Mouse (Mus musculus) neural tube, embryonic 13.5 days (tissue): Measurements from ENCODE around the gene Plekhm1. TPM values are rescaled to one million over a fixed set of nuclear protein-coding genes. Genes with fewer than 3 reads are reported as not detected.
"Not testable (repeated sequence)": the region's sequence is repeated elsewhere in the genome, so short reads cannot be mapped to it uniquely, and the experiment has no call there.

Experiments
- ATAC-seq: fragments of 200-750 bp; cut with Nextera tagmentation; 2 replicates; pipeline ENCODE4 v1.8.0; 2017; ENCODE audit warnings: low read depth, mild to moderate bottlenecking, moderate TSS enrichment, moderate library complexity
- H3K27ac ChIP-seq: fragments of 300-500 bp; sonication (generic); replicated peaks from 2 replicates; pipeline ENCODE4 v1.5.1; 2015; ENCODE audit warnings: moderate library complexity, mild to moderate bottlenecking, inconsistent platforms
- H3K27me3 ChIP-seq: fragments of 300-500 bp; sonication (generic); 2 replicates; pipeline ENCODE4 v1.6.1; 2015; ENCODE audit warnings: mild to moderate bottlenecking, inconsistent platforms
- H3K36me3 ChIP-seq: fragments of 300-500 bp; sonication (generic); 2 replicates; pipeline ENCODE4 v1.6.1; 2015; ENCODE audit warnings: mild to moderate bottlenecking, inconsistent platforms
- H3K4me1 ChIP-seq: fragments of 300-500 bp; sonication (generic); replicated peaks from 2 replicates; pipeline ENCODE4 v1.6.1; 2015; ENCODE audit warnings: inconsistent platforms
- H3K4me2 ChIP-seq: fragments of 300-500 bp; sonication (generic); 2 replicates; pipeline ENCODE4 v1.6.1; 2015; ENCODE audit warnings: inconsistent platforms, mild to moderate bottlenecking, moderate library complexity
- H3K4me3 ChIP-seq: fragments of 300-500 bp; sonication (generic); 2 replicates; pipeline ENCODE4 v1.5.1; 2015; ENCODE audit warnings: mild to moderate bottlenecking, inconsistent platforms
- H3K9ac ChIP-seq: fragments of 300-500 bp; sonication (generic); 2 replicates; pipeline ENCODE4 v1.6.1; 2015; ENCODE audit warnings: moderate library complexity, mild to moderate bottlenecking, inconsistent platforms
- H3K9me3 ChIP-seq: fragments of 300-500 bp; sonication (generic); 2 replicates; pipeline ENCODE4 v1.6.1; 2016; ENCODE audit warnings: inconsistent platforms
- WGBS: fragments of 180-500 bp; shearing (Covaris S2); methylation state at CpG from one replicate; pipeline ENCODE4 v1.1.7; 2015; 5-methylcytosine and 5-hydroxymethylcytosine counted together
- polyA plus RNA-seq: library from polyadenylated mRNA; unstranded; fragments of >200 nt; fragmentation: Nextera tagmentation; extraction: Ambion mirVana; gene quantifications from 2 replicates; pipeline ENCODE4 v1.2.1, GENCODE M21; 2015

Plekhm1 gene
- polyA plus RNA-seq, result 8.7 TPM in 2 replicates

DNA sequence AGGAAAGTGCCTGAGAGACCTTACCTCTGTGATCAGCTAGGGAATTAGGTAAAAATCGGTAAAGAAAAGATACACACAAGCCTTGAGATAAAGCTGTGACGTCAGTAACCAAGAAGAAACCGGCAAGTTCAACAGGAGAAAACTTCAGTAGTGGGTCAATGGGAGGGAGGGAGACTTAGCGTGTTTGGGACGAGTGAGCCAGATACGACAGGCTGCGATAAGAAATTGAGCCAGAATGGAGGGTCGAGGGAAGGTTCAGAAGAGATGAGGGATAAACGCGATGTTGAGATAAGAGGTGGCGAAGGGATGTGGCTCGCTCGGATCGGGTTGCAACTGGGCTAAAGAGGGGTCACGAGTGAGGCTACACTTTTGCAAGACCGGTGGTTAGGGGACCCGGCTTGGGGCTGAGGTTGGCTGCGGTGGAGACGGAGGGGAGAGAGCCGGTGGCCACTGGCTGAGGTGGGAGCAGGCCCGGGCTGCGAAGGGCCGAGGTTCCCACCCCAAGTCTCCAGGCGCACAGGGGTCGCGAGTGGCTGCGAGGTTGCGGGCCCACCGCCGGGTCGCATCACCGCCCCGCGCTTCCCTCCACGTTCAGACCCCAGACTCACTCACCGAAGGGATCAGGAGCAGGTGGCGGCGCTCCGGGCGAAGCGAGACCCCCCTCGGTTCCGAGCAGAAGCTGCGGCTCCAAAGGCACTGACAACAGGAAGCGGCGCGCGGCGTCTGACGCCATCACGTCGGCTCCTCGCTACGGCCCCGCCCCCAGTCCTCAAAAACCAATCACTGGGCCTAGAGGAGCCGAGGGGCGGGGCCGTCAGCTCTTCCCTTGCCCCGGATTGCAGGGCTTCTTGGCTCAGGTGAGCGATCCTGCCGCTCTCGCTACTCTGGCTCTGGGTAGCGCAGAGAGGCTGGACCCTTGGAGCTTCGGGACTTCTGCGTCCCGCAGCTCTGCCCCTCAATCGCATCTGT, at the start of gene Plekhm1:
Gene Plekhm1, minus strand, starts transcription at position 707 of the 969 bp plus-strand sequence.
- Histone ChIP-seq H3K4me1 (peaks cover 33% of the 10 kb centered on the region), H3K9me3 (no peaks in the 10 kb centered on the region), H3K4me3 (peak within 1 kb of the TSS; percentile 76), H3K27me3 (peaks cover 9% of the 10 kb centered on the region), H3K27ac (peak within 1 kb of the TSS; percentile 75), H3K4me2 (peak within 1 kb of the TSS; percentile 84), H3K9ac (peak within 1 kb of the TSS; percentile 87), H3K36me3 (0 out of 2 replicates have a peak, but pooled peaks cover 3% of the 10 kb centered on the region)
- under 1% methylated on average over 67 of the region's 67 CpGs for WGBS
- peak; percentile 98 for ATAC-seq

DNA sequence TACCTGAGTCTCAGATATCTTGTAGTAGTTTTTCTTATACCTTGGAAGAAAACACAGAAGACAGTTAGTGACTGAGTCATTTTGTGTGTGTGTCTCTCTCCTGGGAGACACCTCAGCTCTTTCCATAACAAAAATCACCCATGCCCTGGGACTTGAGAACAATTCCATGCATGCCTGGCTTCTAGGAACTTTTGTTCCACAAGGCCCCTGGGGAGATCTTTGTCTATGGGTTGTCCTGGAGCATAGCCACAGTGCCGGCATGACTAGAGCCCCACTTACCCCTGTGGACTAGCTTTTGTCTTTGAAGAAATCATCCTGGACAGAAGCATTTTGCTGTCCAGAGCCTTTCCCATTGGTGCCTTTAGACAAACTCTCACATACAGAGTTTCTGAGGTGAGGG, 38.6 kb upstream of the Plekhm1 start:
- H3K4me2 ChIP-seq, H3K9ac ChIP-seq, H3K4me1 ChIP-seq, ATAC-seq, H3K27me3 ChIP-seq, H3K9me3 ChIP-seq, H3K27ac ChIP-seq, H3K36me3 ChIP-seq, H3K4me3 ChIP-seq: not testable (repeated sequence)
- WGBS, result 50% methylated on average over 1 of the region's 1 CpGs

DNA sequence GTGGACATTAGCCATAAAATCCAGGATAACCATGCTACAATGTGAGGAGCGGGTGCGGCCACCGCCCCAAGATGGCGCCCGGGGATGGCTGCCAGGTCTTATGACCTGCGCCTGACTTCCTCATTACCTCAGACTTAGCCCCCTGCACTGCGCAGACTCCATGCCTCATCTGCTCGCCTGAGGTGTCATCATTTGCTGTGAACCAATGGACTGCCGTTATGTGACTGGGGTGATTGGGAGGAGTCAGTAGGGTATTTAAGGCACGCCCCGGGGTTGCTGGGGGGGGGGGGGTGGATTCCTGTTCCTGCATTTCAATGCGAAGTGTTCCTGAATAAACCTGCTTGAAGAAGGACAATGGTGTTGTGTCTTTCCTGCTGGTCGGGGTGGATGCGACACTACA, 37.2 kb upstream of the Plekhm1 start:
- H3K9ac ChIP-seq, H3K27ac ChIP-seq, H3K27me3 ChIP-seq, H3K36me3 ChIP-seq, H3K4me3 ChIP-seq, H3K4me2 ChIP-seq, ATAC-seq, H3K4me1 ChIP-seq, H3K9me3 ChIP-seq: not testable (repeated sequence)
- WGBS, result 89% methylated on average over 14 of the region's 14 CpGs

DNA sequence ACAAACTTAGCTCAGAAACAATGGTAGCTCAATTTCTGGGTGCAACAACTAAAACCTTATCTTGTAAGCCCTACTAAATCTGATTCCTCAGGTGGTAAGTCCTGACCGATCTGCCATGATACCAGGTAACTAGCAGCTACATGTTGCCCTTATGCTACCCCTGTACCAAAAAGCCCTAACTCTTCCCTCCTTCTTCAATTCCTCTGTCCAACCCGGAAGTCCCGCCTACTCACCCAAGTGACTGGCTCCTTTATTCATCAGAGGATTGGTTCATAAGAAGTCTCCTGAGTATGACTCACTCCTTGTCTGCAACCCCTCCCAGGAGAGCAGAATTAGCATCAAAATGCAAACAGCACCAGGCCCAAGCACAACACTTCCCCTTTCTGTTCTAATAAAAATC, 31.2 kb upstream of the Plekhm1 start:
- Histone ChIP-seq H3K4me1 (no peaks in the 10 kb centered on the region), H3K36me3 (no peaks in the 10 kb centered on the region), H3K27ac (no peak overlapping the region), H3K9ac (no peak overlapping the region), H3K4me3 (no peak overlapping the region), H3K9me3 (no peaks in the 10 kb centered on the region), H3K27me3 (no peaks in the 10 kb centered on the region), H3K4me2 (no peak overlapping the region)
- no peak for ATAC-seq
- WGBS, result 92% methylated on average over 3 of the region's 3 CpGs

DNA sequence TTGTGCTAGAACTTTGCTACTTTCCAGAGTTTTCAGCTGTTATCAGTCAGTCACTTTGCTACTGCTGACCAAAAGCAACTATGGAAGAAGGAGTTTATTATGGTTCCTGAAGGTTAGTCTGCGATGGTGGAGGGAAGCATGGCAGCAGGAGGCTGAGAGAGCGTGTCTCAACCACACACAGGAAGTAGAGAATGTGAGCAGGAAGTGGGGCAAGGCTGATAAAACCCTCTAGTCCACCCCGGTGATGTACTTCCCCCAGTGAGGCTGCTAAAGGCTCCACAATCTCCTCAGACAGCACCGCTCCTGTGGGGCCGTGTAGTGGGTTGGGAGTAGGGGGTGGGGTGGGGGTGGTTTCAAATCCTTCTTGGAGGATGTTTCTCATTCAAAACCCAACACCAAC, 23.8 kb upstream of the Plekhm1 start:
- Histone ChIP-seq H3K4me2 (no peak overlapping the region), H3K9ac (no peak overlapping the region), H3K4me3 (no peak overlapping the region), H3K9me3 (no peaks in the 10 kb centered on the region), H3K4me1 (no peaks in the 10 kb centered on the region), H3K27ac (no peak overlapping the region), H3K27me3 (no peaks in the 10 kb centered on the region), H3K36me3 (no peaks in the 10 kb centered on the region)
- WGBS, result 91% methylated on average over 5 of the region's 5 CpGs
- ATAC-seq, result no peak

DNA sequence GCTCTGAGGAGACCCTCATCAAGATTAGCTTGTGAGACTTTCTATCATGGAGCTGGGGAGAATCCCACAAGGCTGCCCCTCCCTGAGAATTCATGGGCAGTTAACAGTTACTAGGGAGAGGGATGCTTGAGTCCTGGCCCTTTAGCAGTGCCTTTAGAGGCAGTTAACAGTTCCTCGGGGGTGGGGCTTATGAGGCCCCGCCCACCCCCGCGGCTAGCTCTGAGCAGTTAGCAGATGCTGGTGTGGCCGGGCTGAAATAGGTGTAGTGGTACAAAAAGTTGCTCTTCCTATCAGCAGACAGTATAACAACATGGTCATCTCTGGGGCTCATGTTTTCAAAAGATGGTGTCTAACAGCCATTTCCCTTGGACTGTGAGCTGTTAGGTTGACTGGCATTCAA, 12.5 kb upstream of the Plekhm1 start:
- WGBS, result 24% methylated on average over 5 of the region's 5 CpGs
- H3K9ac ChIP-seq, result no peak overlapping the region
- H3K27me3 ChIP-seq, result no peaks in the 10 kb centered on the region
- no peaks in the 10 kb centered on the region for H3K36me3 ChIP-seq
- H3K27ac ChIP-seq, result no peak overlapping the region
- H3K4me1 ChIP-seq, result no peaks in the 10 kb centered on the region
- H3K4me2 ChIP-seq, result no peak overlapping the region
- no peak for ATAC-seq
- no peak overlapping the region for H3K4me3 ChIP-seq
- H3K9me3 ChIP-seq, result no peaks in the 10 kb centered on the region

DNA sequence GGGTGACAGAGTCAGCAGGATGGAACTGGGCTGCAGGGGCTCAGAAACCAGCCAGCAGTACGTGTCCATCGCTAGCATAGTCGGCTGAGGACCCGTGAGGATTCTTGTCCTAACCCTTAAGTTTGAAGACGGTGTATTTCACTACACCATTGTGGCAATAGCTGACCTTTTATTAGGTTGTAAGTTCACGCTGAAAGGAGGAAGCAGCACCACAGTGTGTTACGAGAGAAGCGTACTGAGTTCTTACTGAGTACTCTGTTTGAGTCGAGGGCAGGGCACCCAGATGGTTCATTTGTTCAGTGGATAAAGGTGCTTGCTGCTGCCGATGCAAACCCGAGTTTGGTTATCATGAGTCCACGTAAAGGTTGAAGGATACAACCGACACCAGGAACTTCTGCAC, 7.2 kb upstream of the Plekhm1 start:
- Histone ChIP-seq H3K27ac (no peak overlapping the region), H3K4me3 (no peak overlapping the region), H3K4me1 (no peaks in the 10 kb centered on the region), H3K36me3 (no peaks in the 10 kb centered on the region), H3K9me3 (no peaks in the 10 kb centered on the region), H3K4me2 (no peak overlapping the region), H3K9ac (no peak overlapping the region), H3K27me3 (peaks cover 4% of the 10 kb centered on the region; the same call in 1 of the 2 replicates)
- no peak for ATAC-seq
- 82% methylated on average over 13 of the region's 13 CpGs for WGBS

DNA sequence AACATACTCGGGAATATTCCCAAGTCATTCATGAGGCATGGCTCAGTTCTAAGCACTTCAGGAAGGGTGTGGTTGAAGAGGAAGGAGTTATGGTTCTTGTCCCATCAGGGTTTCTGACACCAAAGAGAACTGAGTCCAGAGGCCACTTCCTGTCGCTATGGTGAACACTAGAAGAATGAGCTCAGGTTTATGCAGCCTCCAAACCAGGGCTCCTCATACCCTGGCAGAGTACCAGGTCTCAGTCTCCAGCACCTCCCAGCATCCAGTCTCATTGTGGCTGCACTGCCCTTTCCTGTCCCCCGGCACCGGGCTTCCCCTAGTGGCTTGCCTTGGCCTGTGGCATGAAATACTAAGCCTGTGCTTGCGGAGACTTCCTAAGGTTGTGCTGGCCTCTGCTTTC, 6.7 kb upstream of the Plekhm1 start:
- Histone ChIP-seq H3K9me3 (no peaks in the 10 kb centered on the region), H3K27me3 (peaks cover 8% of the 10 kb centered on the region), H3K4me2 (no peak overlapping the region), H3K4me3 (no peak overlapping the region), H3K27ac (no peak overlapping the region), H3K36me3 (no peaks in the 10 kb centered on the region), H3K4me1 (no peaks in the 10 kb centered on the region), H3K9ac (no peak overlapping the region)
- ATAC-seq, result no peak
- WGBS, result 86% methylated on average over 5 of the region's 5 CpGs

DNA sequence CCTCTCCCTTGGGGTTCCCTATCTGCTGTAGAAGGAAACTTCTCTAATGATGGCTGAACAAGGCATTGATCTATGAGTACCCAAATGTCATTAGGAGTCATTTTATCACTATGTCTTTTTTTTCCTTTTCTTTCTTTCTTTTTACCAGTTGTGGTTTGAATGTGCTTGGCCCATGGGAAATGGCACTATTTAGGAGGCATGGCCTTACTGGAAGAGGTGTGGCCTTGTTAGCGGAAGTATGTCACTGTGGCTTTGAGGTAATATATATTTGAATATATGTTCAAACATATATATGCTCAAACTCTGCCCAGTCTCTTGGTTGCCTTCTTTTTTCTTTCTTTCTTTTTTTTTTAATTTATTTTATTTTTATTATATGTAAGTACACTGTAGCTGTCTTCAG, 1.0 kb upstream of the Plekhm1 start:
- Histone ChIP-seq H3K4me2 (peak overlapping the region; percentile 84), H3K9me3 (no peaks in the 10 kb centered on the region), H3K36me3 (0 out of 2 replicates have a peak, but pooled peaks cover 3% of the 10 kb centered on the region), H3K9ac (no peak overlapping the region), H3K4me3 (no peak overlapping the region), H3K4me1 (peaks cover 24% of the 10 kb centered on the region), H3K27me3 (peaks cover 10% of the 10 kb centered on the region), H3K27ac (no peak overlapping the region)
- no peak for ATAC-seq
- 97% methylated on average over 1 of the region's 1 CpGs for WGBS

DNA sequence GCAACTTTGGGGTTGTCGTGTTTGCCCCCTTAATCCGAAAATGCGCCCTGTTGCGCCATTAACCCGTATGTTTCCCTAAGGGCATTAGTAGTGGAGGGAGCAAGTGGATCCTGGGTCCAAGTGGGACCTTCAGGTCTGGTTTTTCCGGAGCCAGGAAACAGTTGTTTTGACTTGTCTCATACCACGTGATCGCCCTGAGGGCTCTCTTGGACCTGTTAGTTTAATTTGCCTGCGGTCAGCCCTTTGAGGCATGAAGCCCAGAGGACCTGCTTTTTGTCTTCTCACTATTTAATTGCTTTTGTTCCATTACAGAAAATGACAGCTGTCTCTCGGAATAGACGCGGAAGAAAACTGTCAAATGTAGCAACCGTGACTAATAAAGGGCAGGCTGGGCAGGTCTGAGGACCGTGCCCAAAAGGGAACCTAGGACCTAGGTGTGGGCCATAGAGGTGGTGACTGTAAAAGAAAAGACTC, 500 bp upstream of the Plekhm1 start:
- H3K4me1 ChIP-seq, result peaks cover 26% of the 10 kb centered on the region
- peak overlapping the region; percentile 87 for H3K9ac ChIP-seq
- H3K27ac ChIP-seq, result peak overlapping the region; percentile 75
- 0 out of 2 replicates have a peak, but pooled peaks cover 3% of the 10 kb centered on the region for H3K36me3 ChIP-seq
- no peaks in the 10 kb centered on the region for H3K9me3 ChIP-seq
- peak overlapping the region; percentile 84 for H3K4me2 ChIP-seq
- 4% methylated on average over 14 of the region's 14 CpGs for WGBS
- H3K4me3 ChIP-seq, result peak overlapping the region; percentile 76
- ATAC-seq, result 0 out of 2 replicates have a peak, but pooled peaks have one; percentile 6
- peaks cover 10% of the 10 kb centered on the region for H3K27me3 ChIP-seq

DNA sequence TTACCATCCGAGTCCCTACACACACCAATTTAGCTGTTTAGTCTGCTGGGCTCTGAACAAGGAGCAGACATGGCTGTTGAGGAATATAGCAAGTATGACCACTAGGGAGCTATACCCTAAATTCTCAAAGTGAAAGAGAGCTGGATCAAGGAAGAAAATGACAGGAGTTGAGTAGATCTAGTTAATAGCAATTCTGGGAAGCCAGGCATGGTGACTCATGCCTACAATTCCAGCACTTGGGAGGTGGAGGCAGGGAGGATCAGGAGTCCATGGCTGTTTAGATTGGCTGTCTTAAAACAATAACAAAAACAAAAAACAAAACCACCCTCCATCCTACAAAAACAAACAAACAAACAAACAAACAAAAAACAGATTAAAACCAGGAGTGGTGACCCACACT, 1.2 kb downstream of the Plekhm1 start:
- ATAC-seq, result no peak
- peaks cover 7% of the 10 kb centered on the region for H3K27me3 ChIP-seq

DNA sequence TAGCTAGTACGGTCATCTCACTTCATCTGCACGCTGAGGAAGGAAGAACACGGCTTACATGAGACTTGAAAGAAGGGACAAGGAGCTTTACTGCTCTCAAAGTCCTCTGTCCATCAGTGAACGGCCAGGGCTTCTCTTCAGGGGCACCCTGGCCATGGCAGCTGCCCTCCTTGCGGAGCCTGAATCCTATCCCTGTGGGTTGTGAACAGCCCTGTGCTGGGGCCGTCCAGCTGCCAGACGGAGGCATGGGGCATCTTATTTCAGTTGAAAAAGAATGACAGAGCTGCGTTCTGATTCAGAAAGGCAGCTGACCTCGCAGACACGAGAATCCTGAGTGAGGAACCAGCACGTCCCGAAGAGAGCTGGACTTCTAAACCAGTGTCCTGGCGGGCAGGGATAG, 3.6 kb downstream of the Plekhm1 start:
- Histone ChIP-seq H3K36me3 (0 out of 2 replicates have a peak, but pooled peaks cover 18% of the 10 kb centered on the region), H3K4me1 (peaks cover 36% of the 10 kb centered on the region), H3K9me3 (no peaks in the 10 kb centered on the region), H3K9ac (no peak overlapping the region), H3K27ac (no peak overlapping the region), H3K27me3 (no peaks in the 10 kb centered on the region), H3K4me2 (no peak overlapping the region), H3K4me3 (no peak overlapping the region)
- ATAC-seq, result no peak
- 90% methylated on average over 13 of the region's 13 CpGs for WGBS

More for the DNA sequence above, 1.2 kb downstream of the Plekhm1 start:
- Histone ChIP-seq H3K4me1 (peaks cover 36% of the 10 kb centered on the region), H3K4me2 (peak overlapping the region; percentile 84), H3K9ac (no peak overlapping the region), H3K9me3 (no peaks in the 10 kb centered on the region), H3K27ac (no peak overlapping the region), H3K4me3 (peak overlapping the region; percentile 76), H3K36me3 (0 out of 2 replicates have a peak, but pooled peaks cover 6% of the 10 kb centered on the region)
- 88% methylated on average over 1 of the region's 1 CpGs for WGBS
